Mouse (Mus musculus) CH12.LX (cell line): ENCODE data around the gene AC131692.1. TPM values are rescaled to one million over a fixed set of nuclear protein-coding genes. Genes with fewer than 3 reads are reported as not detected.
A peak's percentile ranks its signal among the peaks of the same experiment; 100 is the strongest.

Source experiments
- DNase-seq: peaks from one replicate; pipeline ENCODE4 v3.0.0-alpha.2; 2013; ENCODE audit errors: extremely low read depth
- H3K27ac ChIP-seq: 2 replicates; pipeline ENCODE4 v1.5.1; 2012; ENCODE audit warnings: low read depth, mild to moderate bottlenecking, control low read depth, moderate library complexity; ENCODE audit not compliant: insufficient read depth
- H3K27me3 ChIP-seq: replicated peaks from 2 replicates; pipeline ENCODE3; 2012; ENCODE audit warnings: inconsistent platforms
- H3K36me3 ChIP-seq, 2 experiments: replicated peaks in 1 of 2; 2 replicates each; pipeline versions ENCODE3 to v1.6.1; 2012; ENCODE audit warnings: inconsistent platforms in 1 of 2, low read length in 1 of 2, mild to moderate bottlenecking in 1 of 2, mixed read lengths in 1 of 2, moderate library complexity in 1 of 2; ENCODE audit not compliant: control insufficient read depth in 1 of 2, insufficient read depth in 1 of 2
- H3K4me1 ChIP-seq, 2 experiments: 2 replicates each; pipeline ENCODE4 v1.6.1; 2012; ENCODE audit warnings: inconsistent platforms in 1 of 2, moderate library complexity in 1 of 2; ENCODE audit not compliant: insufficient read depth in 2 of 2, control insufficient read depth in 1 of 2
- H3K4me2 ChIP-seq: 2 replicates; pipeline ENCODE4 v1.6.1; 2012; ENCODE audit warnings: low read depth, mild to moderate bottlenecking, control low read depth; ENCODE audit not compliant: poor library complexity, insufficient read depth, severe bottlenecking
- H3K4me3 ChIP-seq, 3 experiments: fragments of 150-350 bp in 1 of 3; sonication (generic) in 1 of 3; replicated peaks in 1 of 3; 2 replicates each; pipeline versions ENCODE3 to v1.5.1; 2011 to 2012; ENCODE audit warnings: low read depth in 2 of 3, low read length in 2 of 3, mild to moderate bottlenecking in 2 of 3, moderate library complexity in 2 of 3, control low read depth in 1 of 3, improper control_type of control experiment in 1 of 3, inconsistent platforms in 1 of 3, mixed read lengths in 1 of 3; ENCODE audit not compliant: poor library complexity in 1 of 3
- H3K79me2 ChIP-seq: replicated peaks from 2 replicates; pipeline ENCODE4 v1.6.1; 2012; ENCODE audit warnings: mild to moderate bottlenecking, moderate library complexity; ENCODE audit not compliant: control insufficient read depth, poor library complexity, insufficient read depth, severe bottlenecking; ENCODE audit errors: extremely low read depth
- H3K9ac ChIP-seq: 2 replicates; pipeline ENCODE4 v1.6.1; 2012; ENCODE audit warnings: low read depth, mild to moderate bottlenecking, control low read depth, moderate library complexity; ENCODE audit not compliant: insufficient read depth
- H3K9me3 ChIP-seq: replicated peaks from 2 replicates; pipeline ENCODE3; 2012; ENCODE audit warnings: low read length, inconsistent platforms, mixed read lengths
- BHLHE40 ChIP-seq: IDR thresholded peaks from 2 replicates; pipeline ENCODE4 v1.6.1; 2011; ENCODE audit warnings: mild to moderate bottlenecking, low read depth, low read length, improper control_type of control experiment
- CHD1 ChIP-seq: IDR thresholded peaks from 2 replicates; pipeline ENCODE4 v1.6.1; 2012; ENCODE audit warnings: low read depth, low read length, improper control_type of control experiment, inconsistent platforms
- CTCF ChIP-seq, 2 experiments: IDR thresholded peaks in 1 of 2; conservative IDR thresholded peaks in 1 of 2; 2 replicates each; pipeline ENCODE4 v1.5.1; 2011 to 2012; ENCODE audit warnings: low read depth in 2 of 2, low read length in 2 of 2, improper control_type of control experiment in 1 of 2, inconsistent platforms in 1 of 2, mild to moderate bottlenecking in 1 of 2, moderate library complexity in 1 of 2
- ELF1 ChIP-seq: IDR thresholded peaks from 2 replicates; pipeline ENCODE4 v1.6.1; 2014; ENCODE audit warnings: low read depth, mild to moderate bottlenecking, inconsistent platforms, low read length, improper control_type of control experiment
- ETS1 ChIP-seq: conservative IDR thresholded peaks from 2 replicates; pipeline ENCODE4 v1.6.1; 2012; ENCODE audit warnings: low read depth, mild to moderate bottlenecking, inconsistent platforms, low read length, improper control_type of control experiment, moderate library complexity
- HCFC1 ChIP-seq: IDR thresholded peaks from 2 replicates; pipeline ENCODE4 v1.6.1; 2012; ENCODE audit warnings: low read depth, mild to moderate bottlenecking, inconsistent platforms, low read length, improper control_type of control experiment
- JUN ChIP-seq: IDR thresholded peaks from 2 replicates; pipeline ENCODE4 v1.6.1; 2011; ENCODE audit warnings: low read depth, mild to moderate bottlenecking, low read length, improper control_type of control experiment, moderate library complexity; ENCODE audit not compliant: insufficient read depth
- JUND ChIP-seq: conservative IDR thresholded peaks from 2 replicates; pipeline ENCODE4 v1.6.1; 2011; ENCODE audit warnings: low read depth, low read length, improper control_type of control experiment
- MAX ChIP-seq: IDR thresholded peaks from 2 replicates; pipeline ENCODE4 v1.6.1; 2011; ENCODE audit warnings: low read length, improper control_type of control experiment
- MAZ ChIP-seq: IDR thresholded peaks from 2 replicates; pipeline ENCODE4 v1.6.1; 2012; ENCODE audit warnings: low read depth, mild to moderate bottlenecking, inconsistent platforms, low read length, improper control_type of control experiment, moderate library complexity
- MXI1 ChIP-seq: IDR thresholded peaks from 2 replicates; pipeline ENCODE4 v1.6.1; 2011; ENCODE audit warnings: mild to moderate bottlenecking, low read depth, low read length, improper control_type of control experiment
- MYC ChIP-seq: IDR thresholded peaks from 2 replicates; pipeline ENCODE4 v1.6.1; 2011; ENCODE audit warnings: low read depth, mild to moderate bottlenecking, improper control_type of control experiment, low read length
- NRF1 ChIP-seq: IDR thresholded peaks from 2 replicates; pipeline ENCODE4 v1.6.1; 2014; ENCODE audit warnings: low read depth, mild to moderate bottlenecking, inconsistent platforms, low read length, improper control_type of control experiment, moderate library complexity
- PAX5 ChIP-seq: IDR thresholded peaks from 2 replicates; pipeline ENCODE4 v1.6.1; 2012; ENCODE audit warnings: low read length, inconsistent platforms, mixed read lengths
- POLR2A ChIP-seq: IDR thresholded peaks from 2 replicates; pipeline ENCODE4 v1.6.1; 2011; ENCODE audit warnings: low read depth, mild to moderate bottlenecking, improper control_type of control experiment, low read length
- POLR2AphosphoS2 ChIP-seq: IDR thresholded peaks from 2 replicates; pipeline ENCODE4 v1.6.1; 2011; ENCODE audit warnings: low read depth, low read length, improper control_type of control experiment
- RCOR1 ChIP-seq: conservative IDR thresholded peaks from 2 replicates; pipeline ENCODE4 v1.6.1; 2012; ENCODE audit warnings: low read depth, mild to moderate bottlenecking, inconsistent platforms, low read length, improper control_type of control experiment
- SIN3A ChIP-seq: IDR thresholded peaks from 2 replicates; pipeline ENCODE4 v1.6.1; 2012; ENCODE audit warnings: low read length, improper control_type of control experiment, inconsistent platforms
- SMC3 ChIP-seq: IDR thresholded peaks from 2 replicates; pipeline ENCODE4 v1.6.1; 2011; ENCODE audit warnings: low read depth, low read length, improper control_type of control experiment
- TBP ChIP-seq: conservative IDR thresholded peaks from 2 replicates; pipeline ENCODE4 v1.6.1; 2011; ENCODE audit warnings: low read depth, low read length, improper control_type of control experiment
- TCF12 ChIP-seq: IDR thresholded peaks from 2 replicates; pipeline ENCODE4 v1.6.1; 2014; ENCODE audit warnings: low read depth, mild to moderate bottlenecking, inconsistent platforms, low read length, improper control_type of control experiment
- ZC3H11A ChIP-seq: IDR thresholded peaks from 2 replicates; pipeline ENCODE4 v1.6.1; 2012; ENCODE audit warnings: low read depth, mild to moderate bottlenecking, inconsistent platforms, low read length, improper control_type of control experiment
- ZMIZ1 ChIP-seq: IDR thresholded peaks from 2 replicates; pipeline ENCODE4 v1.6.1; 2012; ENCODE audit warnings: low read depth, mild to moderate bottlenecking, inconsistent platforms, low read length, improper control_type of control experiment
- dilution Hi-C: fragments of 300-500 bp; cut with MboI; formaldehyde crosslinking; loops from 2 replicates; pipeline ENCODE4 v1.14.3; 2020; ENCODE audit warnings: low sequenced_read_pairs; ENCODE audit not compliant: extremely low pct_unique_long_range_greater_than_20kb, extremely low pct_ligation_motif_present
- in situ Hi-C: fragments of 300-500 bp; cut with MboI; formaldehyde crosslinking; loops from 3 replicates; pipeline ENCODE4 v1.14.3; 2019; ENCODE audit warnings: low sequenced_read_pairs, low pct_ligation_motif_present, low pct_unique_long_range_greater_than_20kb, mixed read lengths
- polyA plus RNA-seq: library from polyadenylated mRNA; unstranded; fragments of >175 nt; gene quantifications from 2 replicates; pipeline ENCODE4 v1.2.1, GENCODE M21; 2012; ENCODE audit warnings: low read depth; ENCODE audit not compliant: insufficient read length
- total RNA-seq, 2 experiments: library from RNA; depleted of rRNA; stranded (reverse); fragments of 300-350 nt in 1 of 2; fragments of >200 nt in 1 of 2; gene quantifications; 2 replicates each; pipeline ENCODE4 v1.2.3; 2012 to 2014

The AC131692.1 gene
- total and polyA plus RNA-seq, 3 experiments, result 0.74 to 4.7 (median 0.81) TPM

- H3K27me3 ChIP-seq, result no peaks in the 10 kb centered on the region
- no peak for TF ChIP-seq HCFC1
- TF ChIP-seq, all 38 proteins: peak for 0
- Histone ChIP-seq H3K4me1 (peaks cover 9 to 37% of the 10 kb centered on the region in 2 experiments), H3K4me3 (no peak overlapping the region), H3K4me2 (no peak overlapping the region), H3K9me3 (no peaks in the 10 kb centered on the region), H3K79me2 (peaks cover 17% of the 10 kb centered on the region), H3K27ac (no peak overlapping the region), H3K36me3 (peaks cover 48 to 73% of the 10 kb centered on the region in 2 experiments), H3K9ac (no peak overlapping the region)
- DNase-seq, result no peak
- dilution Hi-C loops (no loop called here), in situ Hi-C loops (no loop called here)
Measured at GRCm38 (mm10) chr19:6071261-6071660, 23.0 kb upstream of the AC131692.1 start.

DNA sequence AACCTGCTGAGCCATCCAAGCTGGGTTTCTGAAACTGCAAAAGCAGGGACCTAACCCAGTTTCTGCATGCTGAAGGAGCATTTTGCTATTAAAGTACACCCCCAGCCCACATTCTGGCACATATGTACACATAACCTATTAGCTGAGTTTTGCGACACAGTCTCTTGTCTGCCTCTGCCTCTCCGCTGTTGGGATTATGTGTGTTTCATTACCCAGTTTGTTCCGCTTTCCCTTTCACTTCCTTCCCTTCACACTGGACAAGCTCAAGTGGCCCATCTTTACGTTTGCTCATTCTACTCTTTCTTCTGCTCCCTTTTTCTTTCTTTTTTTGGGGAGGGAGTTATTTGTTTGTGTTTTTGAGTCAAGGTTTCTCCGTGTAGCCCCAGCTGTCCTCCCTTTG, 20.3 kb upstream of the AC131692.1 start:
- H3K27ac ChIP-seq, result no peak overlapping the region
- H3K36me3 ChIP-seq, result peaks cover 43 to 64% of the 10 kb centered on the region in 2 experiments
- no peaks in the 10 kb centered on the region for H3K9me3 ChIP-seq
- in situ Hi-C loops, result no loop called here
- peaks cover 3 to 26% of the 10 kb centered on the region in 2 experiments for H3K4me1 ChIP-seq
- TF ChIP-seq ZMIZ1, result no peak
- no peak for DNase-seq
- peaks cover 20% of the 10 kb centered on the region for H3K79me2 ChIP-seq
- no peak overlapping the region for H3K4me2 ChIP-seq
- no peak overlapping the region for H3K9ac ChIP-seq
- H3K27me3 ChIP-seq, result no peaks in the 10 kb centered on the region
- dilution Hi-C loops, result no loop called here
- no peak overlapping the region for H3K4me3 ChIP-seq

DNA sequence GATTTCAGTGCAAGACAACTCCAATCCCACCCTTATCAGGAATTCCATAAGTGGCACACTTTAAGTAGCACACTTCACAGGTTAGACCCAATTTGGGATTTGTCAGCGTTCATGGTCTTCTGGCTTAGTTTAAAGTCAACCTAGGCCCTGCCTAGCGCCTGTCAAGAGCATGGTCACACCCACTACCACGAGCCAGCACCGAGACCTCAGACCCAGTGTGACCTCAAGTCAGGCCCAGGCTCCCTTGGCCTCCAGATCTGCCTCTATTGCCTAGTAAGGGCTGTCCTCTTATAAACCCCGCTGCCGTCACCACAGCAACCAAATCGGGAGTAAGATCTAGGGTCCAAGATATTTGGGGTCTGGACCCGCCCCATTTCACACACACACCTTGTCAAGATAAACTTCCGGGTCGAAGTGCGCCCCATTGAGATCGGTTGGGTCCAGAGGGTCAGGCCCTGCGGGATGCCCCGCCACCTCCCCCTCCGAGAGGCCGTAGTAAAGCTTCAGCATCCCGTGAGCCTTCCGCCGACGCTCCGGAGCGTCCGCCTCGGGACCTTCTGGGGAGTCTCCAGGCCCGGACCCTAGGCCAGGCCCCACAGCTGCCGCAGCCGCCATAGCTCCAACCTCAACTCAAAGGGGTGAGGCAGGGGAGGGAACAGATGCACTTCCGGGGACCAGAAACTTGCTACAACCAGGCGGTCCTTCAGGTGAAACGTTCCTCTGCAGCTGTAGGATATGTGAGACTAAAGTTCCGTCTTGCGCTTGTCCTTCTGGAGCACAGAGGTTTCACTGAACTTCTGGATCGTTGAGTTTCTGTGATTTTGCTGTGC, 17.4 kb upstream of the AC131692.1 start, which contains the start of gene Vps51:
Gene Vps51 (minus strand): TSS at position 668 of the 830 bp plus-strand sequence.
- Histone ChIP-seq H3K9me3 (no peaks in the 10 kb centered on the region), H3K4me2 (peak within 1 kb of the TSS; percentile 92), H3K4me1 (peaks cover 3 to 26% of the 10 kb centered on the region in 2 experiments), H3K9ac (peak within 1 kb of the TSS; percentile 90), H3K4me3 (peak within 1 kb of the TSS; percentile 80 to 97 (median 97)), H3K36me3 (peaks cover 34 to 58% of the 10 kb centered on the region in 2 experiments), H3K27ac (peak within 1 kb of the TSS; percentile 65; the same call in 1 of the 2 replicates), H3K79me2 (peaks cover 20% of the 10 kb centered on the region), H3K27me3 (no peaks in the 10 kb centered on the region)
- dilution Hi-C loops (no loop called here), in situ Hi-C loops (no loop called here)
- DNase-seq, result peak; percentile 93
- no peak for TF ChIP-seq CTCF (conservative IDR thresholded peaks at IDR 0.05 in 1 of 2, IDR thresholded peaks at IDR 0.05 in 1 of 2; ENCODE audit: low read depth in 2 of 2, low read length in 2 of 2)
- TF ChIP-seq ZC3H11A, result no peak
- TF ChIP-seq TBP, result peak; percentile 87
- TF ChIP-seq ZMIZ1, result 0 out of 2 replicates have a peak, but pooled peaks have one; percentile 31
- peak; percentile 99 for TF ChIP-seq SIN3A
- no peak for TF ChIP-seq PAX5
- TF ChIP-seq BHLHE40, result 0 out of 2 replicates have a peak, but pooled peaks have one; percentile 32
- peak; percentile 89 for TF ChIP-seq ELF1
- peak; percentile 86 for TF ChIP-seq TCF12
- TF ChIP-seq MYC, result peak; percentile 83; the same call in 1 of the 2 replicates
- TF ChIP-seq CHD1, result 0 out of 2 replicates have a peak, but pooled peaks have one; percentile 28
- TF ChIP-seq POLR2A, result peak; percentile 72
- no peak for TF ChIP-seq JUN
- TF ChIP-seq RCOR1, result 0 out of 2 replicates have a peak, but pooled peaks have one; percentile 40
- TF ChIP-seq MAZ, result no peak; the same call in none of the 2 replicates
- peak; percentile 55 for TF ChIP-seq NRF1
- peak; percentile 61; the same call in 1 of the 2 replicates for TF ChIP-seq POLR2AphosphoS2
- peak; percentile 78; the same call in 1 of the 2 replicates for TF ChIP-seq MXI1
- no peak for TF ChIP-seq ETS1
- peak; percentile 92 for TF ChIP-seq HCFC1
- peak; percentile 88 for TF ChIP-seq MAX
- TF ChIP-seq JUND, result peak; percentile 41; the same call in 1 of the 2 replicates
- TF ChIP-seq SMC3, result no peak
